Mouse (Mus musculus) CH12.LX (cell line): Measurements from ENCODE around the gene Ms4a18. TPM values are rescaled to one million over a fixed set of nuclear protein-coding genes. Genes with fewer than 3 reads are reported as not detected.

Source experiments
- DNase-seq: peaks from one replicate; pipeline ENCODE4 v3.0.0-alpha.2; 2013; ENCODE audit errors: extremely low read depth
- H3K27ac ChIP-seq: 2 replicates; pipeline ENCODE4 v1.5.1; 2012; ENCODE audit warnings: low read depth, mild to moderate bottlenecking, control low read depth, moderate library complexity; ENCODE audit not compliant: insufficient read depth
- H3K27me3 ChIP-seq: replicated peaks from 2 replicates; pipeline ENCODE3; 2012; ENCODE audit warnings: inconsistent platforms
- H3K36me3 ChIP-seq, 2 experiments: replicated peaks in 1 of 2; 2 replicates each; pipeline versions ENCODE3 to v1.6.1; 2012; ENCODE audit warnings: inconsistent platforms in 1 of 2, low read length in 1 of 2, mild to moderate bottlenecking in 1 of 2, mixed read lengths in 1 of 2, moderate library complexity in 1 of 2; ENCODE audit not compliant: control insufficient read depth in 1 of 2, insufficient read depth in 1 of 2
- H3K4me1 ChIP-seq, 2 experiments: 2 replicates each; pipeline ENCODE4 v1.6.1; 2012; ENCODE audit warnings: inconsistent platforms in 1 of 2, moderate library complexity in 1 of 2; ENCODE audit not compliant: insufficient read depth in 2 of 2, control insufficient read depth in 1 of 2
- H3K4me2 ChIP-seq: 2 replicates; pipeline ENCODE4 v1.6.1; 2012; ENCODE audit warnings: low read depth, mild to moderate bottlenecking, control low read depth; ENCODE audit not compliant: poor library complexity, insufficient read depth, severe bottlenecking
- H3K4me3 ChIP-seq, 3 experiments: fragments of 150-350 bp in 1 of 3; sonication (generic) in 1 of 3; replicated peaks in 1 of 3; 2 replicates each; pipeline versions ENCODE3 to v1.5.1; 2011 to 2012; ENCODE audit warnings: low read depth in 2 of 3, low read length in 2 of 3, mild to moderate bottlenecking in 2 of 3, moderate library complexity in 2 of 3, control low read depth in 1 of 3, improper control_type of control experiment in 1 of 3, inconsistent platforms in 1 of 3, mixed read lengths in 1 of 3; ENCODE audit not compliant: poor library complexity in 1 of 3
- H3K79me2 ChIP-seq: replicated peaks from 2 replicates; pipeline ENCODE4 v1.6.1; 2012; ENCODE audit warnings: mild to moderate bottlenecking, moderate library complexity; ENCODE audit not compliant: control insufficient read depth, poor library complexity, insufficient read depth, severe bottlenecking; ENCODE audit errors: extremely low read depth
- H3K9ac ChIP-seq: 2 replicates; pipeline ENCODE4 v1.6.1; 2012; ENCODE audit warnings: low read depth, mild to moderate bottlenecking, control low read depth, moderate library complexity; ENCODE audit not compliant: insufficient read depth
- H3K9me3 ChIP-seq: replicated peaks from 2 replicates; pipeline ENCODE3; 2012; ENCODE audit warnings: low read length, inconsistent platforms, mixed read lengths
- BHLHE40 ChIP-seq: IDR thresholded peaks from 2 replicates; pipeline ENCODE4 v1.6.1; 2011; ENCODE audit warnings: mild to moderate bottlenecking, low read depth, low read length, improper control_type of control experiment
- CHD1 ChIP-seq: IDR thresholded peaks from 2 replicates; pipeline ENCODE4 v1.6.1; 2012; ENCODE audit warnings: low read depth, low read length, improper control_type of control experiment, inconsistent platforms
- CHD2 ChIP-seq: IDR thresholded peaks from 2 replicates; pipeline ENCODE4 v1.6.1; 2011; ENCODE audit warnings: low read length, improper control_type of control experiment
- CTCF ChIP-seq, 2 experiments: IDR thresholded peaks in 1 of 2; conservative IDR thresholded peaks in 1 of 2; 2 replicates each; pipeline ENCODE4 v1.5.1; 2011 to 2012; ENCODE audit warnings: low read depth in 2 of 2, low read length in 2 of 2, improper control_type of control experiment in 1 of 2, inconsistent platforms in 1 of 2, mild to moderate bottlenecking in 1 of 2, moderate library complexity in 1 of 2
- ELF1 ChIP-seq: IDR thresholded peaks from 2 replicates; pipeline ENCODE4 v1.6.1; 2014; ENCODE audit warnings: low read depth, mild to moderate bottlenecking, inconsistent platforms, low read length, improper control_type of control experiment
- EP300 ChIP-seq: IDR thresholded peaks from 2 replicates; pipeline ENCODE4 v1.6.1; 2011; ENCODE audit warnings: low read length, improper control_type of control experiment
- ETS1 ChIP-seq: conservative IDR thresholded peaks from 2 replicates; pipeline ENCODE4 v1.6.1; 2012; ENCODE audit warnings: low read depth, mild to moderate bottlenecking, inconsistent platforms, low read length, improper control_type of control experiment, moderate library complexity
- HCFC1 ChIP-seq: IDR thresholded peaks from 2 replicates; pipeline ENCODE4 v1.6.1; 2012; ENCODE audit warnings: low read depth, mild to moderate bottlenecking, inconsistent platforms, low read length, improper control_type of control experiment
- MEF2A ChIP-seq: IDR thresholded peaks from 2 replicates; pipeline ENCODE4 v1.6.1; 2014; ENCODE audit warnings: low read depth, mild to moderate bottlenecking, inconsistent platforms, low read length, improper control_type of control experiment, borderline replicate concordance
- MXI1 ChIP-seq: IDR thresholded peaks from 2 replicates; pipeline ENCODE4 v1.6.1; 2011; ENCODE audit warnings: mild to moderate bottlenecking, low read depth, low read length, improper control_type of control experiment
- NELFE ChIP-seq: IDR thresholded peaks from 2 replicates; pipeline ENCODE4 v1.6.1; 2011; ENCODE audit warnings: low read depth, low read length, improper control_type of control experiment
- NRF1 ChIP-seq: IDR thresholded peaks from 2 replicates; pipeline ENCODE4 v1.6.1; 2014; ENCODE audit warnings: low read depth, mild to moderate bottlenecking, inconsistent platforms, low read length, improper control_type of control experiment, moderate library complexity
- POLR2AphosphoS2 ChIP-seq: IDR thresholded peaks from 2 replicates; pipeline ENCODE4 v1.6.1; 2011; ENCODE audit warnings: low read depth, low read length, improper control_type of control experiment
- RAD21 ChIP-seq: IDR thresholded peaks from 2 replicates; pipeline ENCODE4 v1.6.1; 2011; ENCODE audit warnings: low read depth, mild to moderate bottlenecking, low read length, improper control_type of control experiment, moderate library complexity
- RCOR1 ChIP-seq: conservative IDR thresholded peaks from 2 replicates; pipeline ENCODE4 v1.6.1; 2012; ENCODE audit warnings: low read depth, mild to moderate bottlenecking, inconsistent platforms, low read length, improper control_type of control experiment
- SMC3 ChIP-seq: IDR thresholded peaks from 2 replicates; pipeline ENCODE4 v1.6.1; 2011; ENCODE audit warnings: low read depth, low read length, improper control_type of control experiment
- UBTF ChIP-seq: IDR thresholded peaks from 2 replicates; pipeline ENCODE4 v1.6.1; 2012; ENCODE audit warnings: low read depth, mild to moderate bottlenecking, inconsistent platforms, low read length, improper control_type of control experiment, moderate library complexity
- USF2 ChIP-seq: conservative IDR thresholded peaks from 2 replicates; pipeline ENCODE4 v1.6.1; 2011; ENCODE audit warnings: low read depth, low read length, improper control_type of control experiment
- ZNF384 ChIP-seq: IDR thresholded peaks from 2 replicates; pipeline ENCODE4 v1.6.1; 2012; ENCODE audit warnings: low read depth, low read length, improper control_type of control experiment, inconsistent platforms
- dilution Hi-C: fragments of 300-500 bp; cut with MboI; formaldehyde crosslinking; loops from 2 replicates; pipeline ENCODE4 v1.14.3; 2020; ENCODE audit warnings: low sequenced_read_pairs; ENCODE audit not compliant: extremely low pct_unique_long_range_greater_than_20kb, extremely low pct_ligation_motif_present
- in situ Hi-C: fragments of 300-500 bp; cut with MboI; formaldehyde crosslinking; loops from 3 replicates; pipeline ENCODE4 v1.14.3; 2019; ENCODE audit warnings: low sequenced_read_pairs, low pct_ligation_motif_present, low pct_unique_long_range_greater_than_20kb, mixed read lengths
- polyA plus RNA-seq: library from polyadenylated mRNA; unstranded; fragments of >175 nt; gene quantifications from 2 replicates; pipeline ENCODE4 v1.2.1, GENCODE M21; 2012; ENCODE audit warnings: low read depth; ENCODE audit not compliant: insufficient read length
- total RNA-seq, 2 experiments: library from RNA; depleted of rRNA; stranded (reverse); fragments of 300-350 nt in 1 of 2; fragments of >200 nt in 1 of 2; gene quantifications; 2 replicates each; pipeline ENCODE4 v1.2.3; 2012 to 2014

Ms4a18 gene
- total RNA-seq (2012; rRNA removed), result not detected in 2 replicates
- not detected in 2 replicates for total RNA-seq (2014; rRNA removed)
- not detected in 2 replicates for polyA plus RNA-seq

- dilution Hi-C loops, result no loop called here
- Histone ChIP-seq H3K27me3 (no peaks in the 10 kb centered on the region), H3K4me1 (peaks cover 0 to 20% of the 10 kb centered on the region in 2 experiments; a peak in 2 of 4 replicates), H3K79me2 (no peaks in the 10 kb centered on the region)
- TF ChIP-seq SMC3 (no peak), CHD1 (no peak), NRF1 (no peak), CHD2 (no peak), BHLHE40 (no peak), ELF1 (no peak), NELFE (no peak), HCFC1 (no peak), MXI1 (no peak), UBTF (no peak), POLR2AphosphoS2 (no peak), EP300 (no peak)
- TF ChIP-seq, all 38 proteins: peak for 0
- DNase-seq, result no peak
- Histone ChIP-seq H3K9me3 (peaks cover 7% of the 10 kb centered on the region), H3K4me3 (no peak within 1 kb of the TSS), H3K27ac (no peak within 1 kb of the TSS), H3K36me3 (no peaks in the 10 kb centered on the region), H3K9ac (no peak within 1 kb of the TSS), H3K4me2 (no peak within 1 kb of the TSS)
- in situ Hi-C loops, result no loop called here
Observed at GRCm38 (mm10) chr19:11017891-11018290, at the start of gene Ms4a18. TSS of gene Ms4a18 (minus strand) at chr19:11018031.

- Histone ChIP-seq H3K36me3 (no peaks in the 10 kb centered on the region), H3K4me2 (no peak overlapping the region), H3K27me3 (no peaks in the 10 kb centered on the region), H3K4me1 (peaks cover 0 to 19% of the 10 kb centered on the region in 2 experiments; a peak in 2 of 4 replicates), H3K9me3 (no peaks in the 10 kb centered on the region), H3K79me2 (no peaks in the 10 kb centered on the region), H3K9ac (no peak overlapping the region), H3K4me3 (no peak overlapping the region), H3K27ac (no peak overlapping the region)
- in situ Hi-C loops, result loop anchor here (25.0 kb wide), 1 partner anchor 272 kb away; the partner anchor contains the start of gene Ms4a7
- TF ChIP-seq MEF2A (no peak), CTCF (conservative IDR thresholded peaks at IDR 0.05 in 1 of 2, IDR thresholded peaks at IDR 0.05 in 1 of 2; ENCODE audit: low read depth in 2 of 2, low read length in 2 of 2) (peak in 1 of 2 experiments; percentile 78; a peak in 2 of 4 replicates), ZNF384 (peak; percentile 76), ELF1 (no peak), USF2 (0 out of 2 replicates have a peak, but pooled peaks have one; percentile 4), UBTF (no peak), RCOR1 (no peak), ETS1 (no peak), EP300 (no peak), RAD21 (peak; percentile 61), SMC3 (peak; percentile 35; the same call in 1 of the 2 replicates), POLR2AphosphoS2 (no peak)
- dilution Hi-C loops, result no loop called here
- peak; percentile 50 for DNase-seq
Observed at GRCm38 (mm10) chr19:11065202-11065875, 47.5 kb upstream of the Ms4a18 start.
